Mouse (Mus musculus) megakaryocyte, embryonic 14.5 days (primary cell): ENCODE measurements around the gene Ubr3.

ENCODE experiments used
- FLI1 ChIP-seq: IDR thresholded peaks from 2 replicates; pipeline ENCODE4 v1.6.1; 2012; ENCODE audit warnings: low read length, inconsistent platforms, mixed read lengths
- GATA1 ChIP-seq: IDR thresholded peaks from 3 replicates; pipeline ENCODE4 v1.6.1; 2012; ENCODE audit warnings: mixed read lengths, low read length, inconsistent platforms, borderline replicate concordance

- no peak for TF ChIP-seq FLI1
- no peak for TF ChIP-seq GATA1
These were observed 39.2 kb upstream of the Ubr3 start for GRCm38 (mm10) chr2:69857882-69858281.
